Mouse (Mus musculus): ENCODE data around the gene Hmbs. TPM values are rescaled to one million over a fixed set of nuclear protein-coding genes. Genes with fewer than 3 reads are reported as not detected.
"Not testable (repeated sequence)": the region's sequence is repeated elsewhere in the genome, so short reads cannot be mapped to it uniquely, and the experiment has no call there.

Hmbs gene
- total RNA-seq, 2 experiments from 2014 or later: 46.4 to 123 TPM

- no peak for ATAC-seq (replicated peaks; ENCODE audit: poor library complexity)
Measured at GRCm38 (mm10) chr9:44345570-44346433, 1.8 kb upstream of the Hmbs start.

- ATAC-seq (replicated peaks; ENCODE audit: poor library complexity): peak; percentile 67
Measured at GRCm38 (mm10) chr9:44343290-44343689, 738 bp downstream of the Hmbs start.

- ATAC-seq (replicated peaks; ENCODE audit: poor library complexity): no peak
Measured at GRCm38 (mm10) chr9:44342605-44343004, 1.4 kb downstream of the Hmbs start.

- ATAC-seq (replicated peaks; ENCODE audit: poor library complexity): peak; percentile 61
Measured at GRCm38 (mm10) chr9:44342173-44342572, 1.9 kb downstream of the Hmbs start.

- ATAC-seq (replicated peaks; ENCODE audit: poor library complexity): no peak
Measured at GRCm38 (mm10) chr9:44341487-44341886, 2.5 kb downstream of the Hmbs start.

GRCm38 (mm10) chr9:44338574-44338973 is 5.5 kb downstream of the Hmbs start:
- ATAC-seq (replicated peaks; ENCODE audit: poor library complexity): no peak

- no peak for ATAC-seq (replicated peaks; ENCODE audit: poor library complexity)
Measured at GRCm38 (mm10) chr9:44337436-44338169, 6.4 kb downstream of the Hmbs start.

GRCm38 (mm10) chr9:44336964-44337363 is 7.1 kb downstream of the Hmbs start:
- ATAC-seq (replicated peaks; ENCODE audit: poor library complexity): no peak

GRCm38 (mm10) chr9:44336513-44336912 is 7.5 kb downstream of the Hmbs start:
- not testable (repeated sequence) for ATAC-seq (replicated peaks; ENCODE audit: poor library complexity)

- no peak for ATAC-seq (replicated peaks; ENCODE audit: poor library complexity)
Measured at GRCm38 (mm10) chr9:44336093-44336406, 8.0 kb downstream of the Hmbs start.

GRCm38 (mm10) chr9:44335331-44336092 is 8.5 kb downstream of the Hmbs start:
- no peak for ATAC-seq (replicated peaks; ENCODE audit: poor library complexity)

GRCm38 (mm10) chr9:44334396-44335330 is 9.4 kb downstream of the Hmbs start, which contains the start of gene H2afx:
Gene H2afx, plus strand, starts transcription at chr9:44334694.
- ATAC-seq (replicated peaks; ENCODE audit: poor library complexity): peak; percentile 86

- ATAC-seq (replicated peaks; ENCODE audit: poor library complexity): no peak
Measured at GRCm38 (mm10) chr9:44332918-44333638, 10.9 kb downstream of the Hmbs start.

- no peak for ATAC-seq (replicated peaks; ENCODE audit: poor library complexity)
Measured at GRCm38 (mm10) chr9:44330736-44331135, 13.3 kb downstream of the Hmbs start.

GRCm38 (mm10) chr9:44327926-44328325 is 16.1 kb downstream of the Hmbs start:
- ATAC-seq (replicated peaks; ENCODE audit: poor library complexity): no peak

- ATAC-seq (replicated peaks; ENCODE audit: poor library complexity): 0 out of 2 replicates have a peak, but pooled peaks have one; percentile 2
Measured at GRCm38 (mm10) chr9:44327064-44327711, 16.8 kb downstream of the Hmbs start.

GRCm38 (mm10) chr9:44326371-44327063 is 17.5 kb downstream of the Hmbs start:
- peak; percentile 89 for ATAC-seq (replicated peaks; ENCODE audit: poor library complexity)

GRCm38 (mm10) chr9:44325768-44326370 is 18.2 kb downstream of the Hmbs start, which contains the start of gene Dpagt1:
Gene Dpagt1, plus strand, starts transcription at chr9:44326019.
- no peak for ATAC-seq (replicated peaks; ENCODE audit: poor library complexity)
